Mouse (Mus musculus): ENCODE measurements around the gene Cnot1. TPM values are rescaled to one million over a fixed set of nuclear protein-coding genes. Genes with fewer than 3 reads are reported as not detected.
A peak's percentile ranks its signal among the peaks of the same experiment; 100 is the strongest.

Cnot1 gene
- total RNA-seq, 2 experiments from 2014 or later = 113 to 122 TPM

DNA sequence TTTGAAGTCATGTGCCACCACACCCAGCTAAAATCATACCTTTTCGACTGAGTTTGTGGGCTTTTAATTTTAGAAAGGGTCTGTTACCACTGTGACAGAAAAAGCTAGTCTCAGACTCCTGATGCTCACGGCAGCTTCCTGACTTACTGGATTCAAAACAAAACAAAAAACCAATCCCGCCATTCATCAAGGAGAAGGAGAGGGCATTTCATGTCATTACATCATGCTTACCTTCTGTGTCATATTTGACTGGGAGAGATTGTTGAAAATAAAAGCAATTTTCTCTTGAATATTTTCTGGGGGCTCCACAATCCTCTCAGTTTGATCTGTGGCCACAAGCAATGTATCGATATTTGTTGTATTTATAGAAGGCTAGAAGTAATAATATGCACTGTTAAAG is 59.2 kb downstream of the Cnot1 start:
- DNase-seq (ENCODE audit: low spot score in 2 of 2) = no peak

GRCm38 (mm10) chr8:95741732-95742131 is 65.5 kb downstream of the Cnot1 start:
- DNase-seq (ENCODE audit: low spot score in 2 of 2) = no peak

GRCm38 (mm10) chr8:95738596-95738995 is 68.7 kb downstream of the Cnot1 start:
- no peak for DNase-seq (ENCODE audit: low spot score in 2 of 2)

GRCm38 (mm10) chr8:95727625-95728024 is 79.6 kb downstream of the Cnot1 start:
- no peak for DNase-seq (ENCODE audit: low spot score in 2 of 2)

DNA sequence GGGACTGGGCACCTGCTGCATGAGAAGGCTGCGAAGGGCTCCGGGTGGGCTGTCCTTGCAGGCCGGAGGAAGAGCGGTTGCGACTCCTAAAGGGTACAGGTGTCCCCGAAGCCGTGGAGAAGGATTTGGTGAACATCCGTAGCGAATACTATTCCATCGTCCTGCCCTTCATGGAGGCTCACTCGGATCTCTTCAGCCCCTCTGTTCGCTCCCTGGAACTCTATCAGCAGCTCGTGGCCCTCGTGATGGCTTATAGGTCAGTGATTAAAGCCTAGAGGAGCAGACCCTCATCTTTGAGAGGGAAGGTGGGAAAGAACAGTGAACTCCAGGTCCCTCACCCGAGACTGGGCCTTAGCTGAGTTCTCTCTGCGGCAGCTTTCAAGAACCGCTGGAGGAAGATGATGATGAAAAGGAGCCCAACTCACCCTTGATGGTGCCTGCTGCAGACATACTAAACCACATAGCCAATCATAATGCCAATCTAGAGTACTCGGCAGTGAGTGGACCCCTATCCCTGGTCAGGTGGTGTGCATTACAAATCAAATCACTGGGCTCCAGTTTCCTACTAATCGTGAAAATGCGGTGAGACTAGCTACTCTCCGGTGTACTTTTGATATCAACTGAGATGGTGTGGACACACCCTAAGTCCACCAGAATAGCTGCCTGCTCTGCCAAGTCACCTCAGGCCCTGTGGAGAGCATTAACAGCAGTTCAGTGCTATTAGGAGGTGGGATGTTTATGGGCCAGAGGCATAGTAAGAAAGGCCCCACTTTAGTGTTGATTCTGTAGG is 90.5 kb downstream of the Cnot1 start:
- DNase-seq (ENCODE audit: low spot score in 2 of 2) = no peak

DNA sequence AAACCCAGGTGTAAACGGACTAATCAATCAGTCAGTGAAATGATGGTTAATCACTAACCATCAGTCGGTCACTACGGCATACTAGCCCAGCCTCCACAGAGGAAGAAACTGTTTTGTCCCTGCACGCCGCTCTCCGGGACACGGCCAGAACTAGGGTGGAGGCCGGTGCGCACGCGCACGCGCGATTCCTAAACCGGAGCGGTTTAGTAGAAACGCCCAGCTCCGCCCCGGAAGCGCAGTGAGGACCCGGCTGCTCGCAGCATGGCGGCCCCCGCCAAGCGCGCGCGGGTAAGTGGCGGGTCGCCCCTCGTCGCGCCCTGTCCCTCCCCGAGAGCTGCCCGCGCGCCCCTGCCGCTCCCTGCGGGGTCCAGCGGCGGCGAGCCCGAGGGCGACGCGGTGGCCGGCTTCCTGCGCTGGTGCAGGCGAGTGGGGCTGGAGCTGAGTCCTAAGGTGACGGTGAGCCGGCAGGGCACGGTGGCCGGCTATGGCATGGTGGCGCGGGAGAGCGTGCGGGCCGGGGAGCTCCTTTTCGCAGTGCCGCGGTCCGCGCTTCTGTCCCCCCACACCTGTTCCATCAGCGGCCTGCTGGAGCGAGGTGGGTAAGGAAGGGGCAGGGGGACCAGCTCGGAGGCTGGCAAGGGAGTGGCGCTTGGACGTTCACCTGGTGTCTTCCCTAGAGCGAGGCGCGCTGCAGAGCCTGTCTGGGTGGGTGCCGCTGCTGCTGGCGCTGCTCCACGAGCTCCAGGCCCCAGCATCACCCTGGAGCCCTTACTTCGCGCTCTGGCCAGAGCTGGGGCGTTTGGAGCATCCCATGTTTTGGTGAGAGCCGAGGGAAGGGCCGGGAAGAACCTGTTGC is 91.4 kb downstream of the Cnot1 start, which contains the start of gene Setd6:
Gene Setd6, plus strand, starts transcription at position 206 of the 856 bp plus-strand sequence.
- peak; percentile 61 to 86 for DNase-seq (ENCODE audit: low spot score in 2 of 2)

- DNase-seq (ENCODE audit: low spot score in 2 of 2) = no peak
Observed at GRCm38 (mm10) chr8:95714837-95715413, 92.3 kb downstream of the Cnot1 start.

GRCm38 (mm10) chr8:95714367-95714766 is 92.9 kb downstream of the Cnot1 start:
- DNase-seq (ENCODE audit: low spot score in 2 of 2) = no peak

- peak in 1 of 2 experiments; percentile 59 for DNase-seq (ENCODE audit: low spot score in 2 of 2)
Observed at GRCm38 (mm10) chr8:95713100-95714010, 93.9 kb downstream of the Cnot1 start.

DNA sequence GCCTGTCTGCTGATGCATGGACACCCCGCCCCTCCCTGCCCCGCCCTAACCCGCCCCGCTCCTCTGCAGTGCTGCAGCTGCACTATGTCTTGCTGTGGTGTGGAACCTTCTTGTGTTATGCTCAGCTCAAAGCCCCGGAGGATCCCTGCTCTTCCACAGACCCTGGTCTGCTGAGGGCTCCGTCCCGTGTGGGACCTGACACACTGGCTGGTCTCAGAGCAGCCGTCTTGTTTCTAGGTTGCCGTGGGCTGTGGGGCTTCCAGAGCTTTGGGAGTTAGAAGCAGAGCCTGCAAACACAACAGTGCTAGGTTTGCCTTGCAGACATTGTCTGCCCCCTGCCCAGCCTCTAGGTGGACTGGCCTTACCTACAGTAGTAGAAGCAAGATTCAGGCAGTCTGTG is 94.9 kb downstream of the Cnot1 start:
- no peak for DNase-seq (ENCODE audit: low spot score in 2 of 2)

DNA sequence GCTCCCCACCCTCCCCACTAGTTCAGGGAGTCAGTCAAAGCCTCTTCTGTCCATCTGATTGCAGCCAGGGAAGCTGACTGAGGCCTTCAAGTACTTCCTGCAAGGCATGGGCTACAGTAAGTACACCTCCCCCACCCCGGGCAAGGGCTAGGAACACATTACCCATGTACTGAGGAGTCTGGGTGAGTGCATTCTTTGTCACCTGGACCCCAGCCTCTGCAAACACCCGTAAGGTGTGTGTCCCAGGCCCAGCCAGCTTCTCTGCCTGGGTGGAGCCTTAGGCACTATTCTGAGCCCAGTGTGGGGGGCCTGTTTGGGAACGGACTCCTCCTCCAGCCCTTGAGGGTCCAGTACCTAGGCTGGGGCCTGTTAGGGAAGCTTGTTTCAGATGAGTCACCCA is 96.2 kb downstream of the Cnot1 start:
- no peak for DNase-seq (ENCODE audit: low spot score in 2 of 2)

- no peak for DNase-seq (ENCODE audit: low spot score in 2 of 2)
Observed at GRCm38 (mm10) chr8:95709579-95709978, 97.7 kb downstream of the Cnot1 start.

DNA sequence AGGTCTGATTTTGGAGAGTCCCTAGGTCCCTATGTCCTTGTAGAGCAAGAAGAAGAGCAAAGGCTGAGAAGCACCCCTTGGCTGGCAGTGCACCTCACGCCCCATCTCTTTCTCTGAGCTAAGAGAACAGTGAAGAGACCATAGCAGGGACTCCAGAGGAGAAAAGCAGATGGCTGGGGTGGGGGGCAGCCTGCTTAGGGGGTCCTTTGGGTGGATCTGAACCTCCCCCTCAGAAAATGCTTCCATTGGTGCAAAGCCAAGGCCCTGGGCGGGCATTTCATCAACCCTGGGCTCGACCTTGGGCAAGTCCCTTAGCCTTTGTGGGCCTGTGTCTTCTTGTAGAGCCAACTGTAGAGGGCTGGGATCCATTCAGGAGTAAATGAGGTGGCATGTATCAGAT is 102.7 kb downstream of the Cnot1 start:
- no peak for DNase-seq (ENCODE audit: low spot score in 2 of 2)

GRCm38 (mm10) chr8:95703461-95704260 is 103.6 kb downstream of the Cnot1 start:
- DNase-seq (ENCODE audit: low spot score in 2 of 2) = no peak

DNA sequence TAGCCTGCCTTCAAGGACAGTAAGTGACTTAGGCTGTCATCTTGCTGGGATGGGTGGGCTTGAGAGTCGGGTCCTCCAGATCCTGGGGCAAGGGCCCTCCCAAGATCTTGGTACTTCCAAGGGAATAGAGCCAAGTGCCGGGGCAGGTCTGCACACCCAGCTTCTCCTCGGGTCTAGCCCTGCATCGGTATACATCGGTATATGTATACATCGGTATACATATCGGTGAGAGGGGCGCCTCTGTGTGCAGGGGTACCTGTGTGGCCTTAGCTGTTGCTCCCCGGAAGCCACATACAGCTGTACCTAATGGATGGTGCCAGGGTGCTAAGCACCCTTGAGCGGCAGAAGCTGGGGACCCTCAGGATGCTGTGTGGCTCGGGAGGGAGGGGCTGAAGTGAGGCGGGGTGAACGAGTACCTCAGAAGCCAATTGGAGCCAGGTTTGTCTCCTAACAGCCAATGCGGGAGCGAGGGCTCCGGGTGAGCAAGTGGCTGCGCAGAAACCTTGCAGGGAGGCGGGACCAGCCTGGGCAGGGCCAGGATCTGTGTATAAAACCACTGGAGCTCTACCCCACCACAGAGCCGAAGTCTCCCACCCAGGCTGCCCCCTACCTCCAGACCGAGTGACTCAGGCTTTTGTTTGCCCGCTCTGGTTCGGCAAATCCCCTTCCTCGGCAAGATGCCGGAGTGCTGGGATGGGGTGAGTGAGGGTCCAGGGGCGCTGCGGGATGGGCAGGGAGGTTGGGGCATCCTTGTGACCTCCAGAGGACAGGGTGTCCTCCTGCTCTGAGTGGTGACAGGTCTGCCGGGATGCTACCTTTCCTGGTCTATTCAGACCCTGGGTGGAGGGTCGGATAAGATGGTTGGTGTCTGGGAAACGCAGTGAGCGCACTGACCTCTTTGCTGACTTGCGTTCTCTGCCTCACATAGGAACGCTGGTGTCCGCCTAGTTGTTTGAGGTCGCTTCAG is 104.5 kb downstream of the Cnot1 start:
- DNase-seq (ENCODE audit: low spot score in 2 of 2) = peak; percentile 76 to 82

GRCm38 (mm10) chr8:95701809-95702208 is 105.5 kb downstream of the Cnot1 start:
- DNase-seq (ENCODE audit: low spot score in 2 of 2) = no peak

- no peak for DNase-seq (ENCODE audit: low spot score in 2 of 2)
Observed at GRCm38 (mm10) chr8:95700282-95700681, 107.0 kb downstream of the Cnot1 start.

- no peak for DNase-seq (ENCODE audit: low spot score in 2 of 2)
Observed at GRCm38 (mm10) chr8:95698179-95698578, 109.1 kb downstream of the Cnot1 start.

GRCm38 (mm10) chr8:95697128-95697527 is 110.1 kb downstream of the Cnot1 start:
- DNase-seq (ENCODE audit: low spot score in 2 of 2) = peak; percentile 76 to 83

Measured in gastrocnemius, postnatal 4 days (tissue).